Mouse (Mus musculus): ENCODE measurements around the gene Ppil2.

Ppil2 gene

DNA sequence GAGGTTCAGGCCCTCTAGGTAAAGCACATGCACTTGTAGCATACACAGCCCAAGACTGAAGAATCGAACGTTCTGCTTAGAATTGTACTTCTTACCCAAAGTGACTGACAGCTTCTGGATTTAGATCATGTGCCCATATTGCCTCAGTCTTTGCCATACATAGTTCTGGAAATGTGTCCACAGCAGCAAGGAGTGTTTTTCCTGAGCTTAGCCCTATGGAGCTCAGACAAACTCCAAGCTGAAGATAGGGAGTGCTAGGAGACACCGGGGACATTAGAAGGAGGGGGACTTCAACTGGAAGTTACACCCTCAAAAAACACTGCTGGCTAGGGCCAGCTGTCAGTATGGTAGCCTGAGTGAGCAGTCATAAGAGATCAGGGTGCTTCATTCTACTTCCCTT lies 70.3 kb downstream of the Ppil2 start:
- in situ Hi-C loops (cut with MboI): no loop called here
